Mouse (Mus musculus) embryonic facial prominence, embryonic 12.5 days (tissue): Measurements from ENCODE around the gene Nek6. TPM values are rescaled to one million over a fixed set of nuclear protein-coding genes. Genes with fewer than 3 reads are reported as not detected.

Experiments used
- ATAC-seq: fragments of 200-750 bp; cut with Nextera tagmentation; 2 replicates; pipeline ENCODE4 v1.8.0; 2017; ENCODE audit not compliant: insufficient number of reproducible peaks, insufficient read depth, low FRiP score, low TSS enrichment
- H3K27ac ChIP-seq: fragments of 300-500 bp; sonication (generic); 2 replicates; pipeline ENCODE4 v1.5.1; 2016; ENCODE audit warnings: mild to moderate bottlenecking
- H3K27me3 ChIP-seq: fragments of 300-500 bp; sonication (generic); 2 replicates; pipeline ENCODE4 v1.6.1; 2016; ENCODE audit warnings: mild to moderate bottlenecking, moderate library complexity
- H3K36me3 ChIP-seq: fragments of 300-500 bp; sonication (generic); 2 replicates; pipeline ENCODE4 v1.6.1; 2016; ENCODE audit warnings: mild to moderate bottlenecking
- H3K4me1 ChIP-seq: fragments of 300-500 bp; sonication (generic); 2 replicates; pipeline ENCODE4 v1.6.1; 2016
- H3K4me2 ChIP-seq: fragments of 300-500 bp; sonication (generic); replicated peaks from 2 replicates; pipeline ENCODE4 v1.6.1; 2016; ENCODE audit warnings: mild to moderate bottlenecking, moderate library complexity
- H3K4me3 ChIP-seq: fragments of 300-500 bp; sonication (generic); 2 replicates; pipeline ENCODE4 v1.5.1; 2016; ENCODE audit warnings: mild to moderate bottlenecking
- H3K9ac ChIP-seq: fragments of 300-500 bp; sonication (generic); 2 replicates; pipeline ENCODE4 v1.6.1; 2016; ENCODE audit warnings: mild to moderate bottlenecking, moderate library complexity
- H3K9me3 ChIP-seq: fragments of 300-500 bp; sonication (generic); 2 replicates; pipeline ENCODE4 v1.6.1; 2016; ENCODE audit warnings: mild to moderate bottlenecking, moderate library complexity
- WGBS: fragments of 180-500 bp; shearing (Covaris S2); methylation state at CpG from one replicate; pipeline ENCODE4 v1.1.7; 2016; 5-methylcytosine and 5-hydroxymethylcytosine counted together
- polyA plus RNA-seq: library from polyadenylated mRNA; unstranded; fragments of >200 nt; fragmentation: Nextera tagmentation; extraction: Ambion mirVana; gene quantifications from 2 replicates; pipeline ENCODE4 v1.2.1, GENCODE M21; 2016

Gene Nek6
- polyA plus RNA-seq, 1 experiment from 2014 or later, result 135 TPM

DNA sequence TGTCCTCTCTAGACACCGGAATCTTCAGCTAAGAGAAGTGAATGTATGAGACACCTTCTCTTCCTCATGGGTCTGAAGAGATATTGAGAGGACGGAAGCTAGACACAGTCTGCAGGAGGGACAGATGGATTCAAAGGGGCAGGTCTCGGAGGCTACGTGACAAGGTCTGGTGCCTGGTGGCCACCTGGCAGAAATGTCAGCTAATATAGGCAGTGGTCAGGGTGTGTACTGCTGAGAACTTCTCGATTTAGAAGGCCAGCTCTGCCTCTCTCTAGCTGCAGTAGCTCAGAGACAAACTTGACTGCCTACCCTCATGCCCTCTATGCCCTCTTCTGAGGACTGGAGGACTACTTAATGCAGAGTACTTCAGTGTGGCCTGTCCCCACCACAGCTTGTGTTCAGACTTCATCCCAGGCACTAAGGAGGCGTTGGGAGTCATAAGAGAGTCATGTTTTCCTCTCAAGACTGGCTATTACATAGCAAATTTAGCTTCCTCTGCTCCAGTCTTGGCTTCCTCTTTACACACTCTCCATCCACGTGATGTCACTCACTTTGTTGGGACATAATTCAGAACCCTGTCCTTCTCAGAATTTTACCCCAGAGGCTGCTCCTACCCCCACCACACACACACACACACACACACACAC is 28.3 kb upstream of the Nek6 start:
- H3K27ac ChIP-seq, result no peak overlapping the region
- ATAC-seq, result no peak
- no peak overlapping the region for H3K9ac ChIP-seq
- no peak overlapping the region for H3K4me3 ChIP-seq
- 87% methylated on average over 7 of the region's 7 CpGs for WGBS
- 0 out of 2 replicates have a peak, but pooled peaks cover 2% of the 10 kb centered on the region for H3K9me3 ChIP-seq
- H3K36me3 ChIP-seq, result no peaks in the 10 kb centered on the region
- no peaks in the 10 kb centered on the region for H3K4me1 ChIP-seq
- H3K4me2 ChIP-seq, result no peak overlapping the region
- H3K27me3 ChIP-seq, result no peaks in the 10 kb centered on the region

DNA sequence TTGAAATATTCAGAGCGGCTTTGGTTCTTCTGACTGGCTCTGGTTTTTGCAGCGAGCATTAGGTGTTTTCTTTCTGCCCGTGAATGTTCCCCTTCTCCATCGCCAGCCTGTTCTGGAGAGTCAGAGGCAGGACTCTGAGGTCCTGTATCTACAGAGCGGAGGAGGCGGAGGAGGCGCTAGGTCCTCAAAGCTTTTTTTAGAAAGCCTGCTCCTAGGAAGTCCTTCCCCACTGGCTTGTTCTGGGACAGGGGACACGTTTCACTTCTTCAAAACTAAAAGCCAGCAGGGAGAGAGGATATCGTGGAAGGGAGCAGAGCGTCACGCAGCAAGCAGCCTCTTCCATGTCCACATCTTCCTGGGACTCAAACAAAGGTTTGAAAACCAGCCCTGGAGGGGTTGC is 26.9 kb upstream of the Nek6 start:
- no peaks in the 10 kb centered on the region for H3K27me3 ChIP-seq
- 80% methylated on average over 11 of the region's 11 CpGs for WGBS
- H3K27ac ChIP-seq, result no peak overlapping the region
- no peak overlapping the region for H3K9ac ChIP-seq
- H3K4me2 ChIP-seq, result no peak overlapping the region
- no peak overlapping the region for H3K4me3 ChIP-seq
- no peak for ATAC-seq
- H3K36me3 ChIP-seq, result no peaks in the 10 kb centered on the region
- H3K4me1 ChIP-seq, result no peaks in the 10 kb centered on the region
- H3K9me3 ChIP-seq, result 0 out of 2 replicates have a peak, but pooled peaks cover 2% of the 10 kb centered on the region

DNA sequence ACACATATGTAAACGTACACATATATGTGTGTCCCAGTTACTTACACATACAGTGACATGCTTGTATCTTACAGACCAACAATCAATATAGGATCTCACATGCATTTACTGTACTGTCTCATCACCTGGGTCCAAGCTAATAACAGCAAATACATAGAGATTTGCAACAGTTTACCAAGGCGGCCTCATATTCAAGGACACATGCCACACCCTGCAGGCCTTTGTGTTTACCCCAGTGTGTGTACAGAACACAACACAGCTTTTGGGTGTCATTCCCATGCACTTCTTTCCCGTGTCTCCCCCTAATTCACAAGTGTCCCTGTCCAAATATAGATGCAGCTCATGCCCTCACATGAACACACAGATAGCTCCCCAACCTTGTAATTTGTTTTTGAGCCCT is 26.0 kb upstream of the Nek6 start:
- no peaks in the 10 kb centered on the region for H3K27me3 ChIP-seq
- no peak overlapping the region for H3K9ac ChIP-seq
- no peaks in the 10 kb centered on the region for H3K36me3 ChIP-seq
- H3K4me3 ChIP-seq, result no peak overlapping the region
- ATAC-seq, result no peak
- no peak overlapping the region for H3K27ac ChIP-seq
- no peak overlapping the region for H3K4me2 ChIP-seq
- WGBS, result 86% methylated on average over 3 of the region's 3 CpGs
- H3K9me3 ChIP-seq, result 0 out of 2 replicates have a peak, but pooled peaks cover 2% of the 10 kb centered on the region
- H3K4me1 ChIP-seq, result no peaks in the 10 kb centered on the region

DNA sequence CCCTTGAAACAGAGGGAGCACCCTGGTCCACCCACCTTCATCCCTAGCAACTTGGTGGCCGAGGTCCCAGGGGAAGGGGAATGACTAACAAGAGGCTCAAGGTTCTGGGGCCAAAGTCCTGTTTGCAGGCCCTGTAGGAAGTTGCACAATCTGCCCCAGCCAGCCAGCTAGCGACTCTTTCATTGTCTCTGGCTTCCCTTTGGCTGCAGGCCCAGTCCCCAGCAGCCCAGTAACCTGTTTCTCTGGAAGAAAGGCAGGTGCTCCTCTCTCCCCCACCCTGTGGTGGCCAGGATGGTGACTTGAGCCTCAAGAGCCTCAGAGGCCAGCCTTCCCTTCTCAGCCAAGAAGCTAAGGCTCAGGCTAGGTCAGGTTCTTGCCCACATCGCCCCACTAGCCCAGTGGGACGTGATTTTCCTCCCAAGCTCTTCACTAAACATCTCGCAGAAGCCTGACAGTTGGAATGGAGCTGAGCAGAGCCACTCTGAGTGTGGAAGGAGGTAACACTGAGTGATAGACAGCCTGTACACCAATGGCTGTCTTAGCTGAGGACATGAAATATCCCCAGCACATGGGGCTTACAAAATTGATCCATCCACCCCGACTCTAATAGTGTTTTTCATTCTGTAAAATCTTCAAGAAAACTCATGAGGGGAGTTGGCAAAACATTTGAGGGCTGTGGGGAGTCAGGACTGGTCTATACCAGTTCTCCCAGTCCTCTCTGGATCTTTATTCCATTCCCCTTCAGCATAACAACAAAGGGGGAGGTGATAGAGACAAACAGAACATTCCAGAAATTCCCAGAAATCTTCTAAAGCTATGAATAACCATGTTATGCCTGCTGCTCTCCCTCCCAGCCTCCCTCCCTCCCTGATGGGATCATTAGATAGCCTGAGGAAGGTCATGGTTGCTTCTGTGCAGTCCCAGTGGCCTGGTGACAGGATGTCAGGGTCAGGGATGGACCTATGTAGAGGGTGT is 25.2 kb upstream of the Nek6 start:
- Histone ChIP-seq H3K27ac (peak overlapping the region; percentile 46; the same call in 1 of the 2 replicates), H3K9ac (no peak overlapping the region), H3K9me3 (0 out of 2 replicates have a peak, but pooled peaks cover 2% of the 10 kb centered on the region), H3K36me3 (no peaks in the 10 kb centered on the region), H3K4me3 (no peak overlapping the region), H3K27me3 (no peaks in the 10 kb centered on the region), H3K4me2 (no peak overlapping the region), H3K4me1 (no peaks in the 10 kb centered on the region)
- 76% methylated on average over 6 of the region's 6 CpGs for WGBS
- ATAC-seq, result no peak

DNA sequence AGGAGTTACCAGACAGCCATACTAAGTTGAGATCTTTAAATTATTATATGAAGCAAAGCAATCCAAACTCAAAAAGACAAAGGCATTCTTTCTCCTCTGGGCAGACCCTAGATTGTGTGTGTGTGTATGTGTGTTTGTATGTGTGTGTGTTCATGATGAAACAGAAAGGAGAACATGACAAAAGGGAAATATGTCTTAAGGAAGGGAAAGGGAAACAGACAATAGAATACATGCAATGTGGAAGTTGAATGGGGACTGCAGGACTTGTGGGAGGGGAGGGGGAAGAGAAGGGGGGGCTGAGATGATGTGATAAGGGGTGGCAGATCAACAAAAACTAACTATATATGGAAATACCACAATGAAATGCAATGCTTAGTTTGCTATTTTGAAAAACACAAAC is 13.8 kb upstream of the Nek6 start:
- no peak overlapping the region for H3K9ac ChIP-seq
- H3K36me3 ChIP-seq, result no peaks in the 10 kb centered on the region
- peaks cover 6% of the 10 kb centered on the region; the same call in 1 of the 2 replicates for H3K4me1 ChIP-seq

DNA sequence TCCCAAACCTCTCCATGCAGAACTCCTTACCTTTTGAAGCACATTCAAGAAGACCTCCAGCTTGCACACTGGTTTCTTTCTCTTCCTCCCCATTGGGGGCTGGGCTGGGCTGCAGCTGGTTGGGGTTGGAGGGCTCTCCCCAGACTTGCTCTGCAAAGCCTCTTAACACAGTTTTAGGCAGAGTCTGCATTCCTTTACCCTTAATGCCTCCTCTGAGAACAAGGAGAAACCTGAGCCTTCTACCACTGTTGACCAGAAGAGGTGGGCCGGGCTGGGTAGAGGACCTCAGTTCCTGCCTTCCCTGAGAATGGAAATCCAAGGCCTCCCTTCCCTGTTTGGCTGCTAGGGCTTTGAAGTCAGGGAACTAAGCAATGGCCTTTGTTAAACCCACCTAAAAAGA is 9.8 kb upstream of the Nek6 start:
- Histone ChIP-seq H3K4me2 (no peak overlapping the region), H3K9ac (no peak overlapping the region), H3K9me3 (no peaks in the 10 kb centered on the region), H3K4me1 (peaks cover 6% of the 10 kb centered on the region; the same call in 1 of the 2 replicates), H3K36me3 (no peaks in the 10 kb centered on the region), H3K27me3 (no peaks in the 10 kb centered on the region), H3K27ac (no peak overlapping the region), H3K4me3 (no peak overlapping the region)
- WGBS, result 18% methylated on average over 1 of the region's 1 CpGs
- ATAC-seq, result peak; percentile 50; the same call in 1 of the 2 replicates

More for the DNA sequence above, 13.8 kb upstream of the Nek6 start:
- Histone ChIP-seq H3K4me3 (no peak overlapping the region), H3K27ac (no peak overlapping the region), H3K27me3 (no peaks in the 10 kb centered on the region), H3K9me3 (no peaks in the 10 kb centered on the region), H3K4me2 (no peak overlapping the region)
- ATAC-seq, result no peak

DNA sequence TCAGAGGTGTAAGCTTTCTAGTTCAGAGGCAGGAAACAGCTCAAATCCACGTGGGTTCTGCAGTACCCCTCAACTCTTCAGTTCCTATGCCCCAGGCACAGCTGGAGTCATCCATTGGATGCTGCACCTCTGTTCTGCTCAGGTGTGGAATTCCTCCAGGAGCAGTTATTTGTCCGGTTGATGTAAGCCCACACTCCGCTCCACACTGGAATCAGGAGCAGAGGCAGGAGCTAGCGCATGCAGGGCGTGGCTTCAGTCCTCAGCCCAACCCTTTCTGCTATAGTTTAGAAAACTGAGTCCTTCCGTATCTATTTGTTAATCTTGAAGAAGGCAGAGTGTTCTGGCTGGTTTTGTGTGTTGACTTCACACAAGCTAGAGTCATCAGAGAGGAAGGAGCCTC is 9.3 kb upstream of the Nek6 start:
- WGBS, result 65% methylated on average over 6 of the region's 6 CpGs

DNA sequence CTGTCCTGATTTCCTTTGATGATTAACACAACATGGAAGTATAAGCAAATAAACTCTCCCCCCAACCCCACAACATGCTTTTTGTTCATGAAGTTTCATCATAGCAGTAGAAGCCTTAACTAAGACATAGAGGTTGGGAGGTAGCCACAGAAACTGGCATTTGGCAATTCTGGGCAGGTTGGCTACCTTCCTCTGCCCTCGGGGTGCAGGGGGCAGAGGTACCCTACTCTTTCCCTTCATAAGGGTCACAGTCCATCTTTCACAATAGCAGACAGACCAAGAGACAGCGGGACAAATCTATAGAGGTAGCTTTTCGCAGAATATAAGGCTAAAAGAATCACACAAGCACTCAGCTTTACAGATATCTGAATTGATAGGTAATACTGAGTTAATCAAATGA is 8.7 kb upstream of the Nek6 start:
- peaks cover 6% of the 10 kb centered on the region; the same call in 1 of the 2 replicates for H3K4me1 ChIP-seq
- no peak for ATAC-seq
- 91% methylated on average over 3 of the region's 3 CpGs for WGBS
- H3K27me3 ChIP-seq, result no peaks in the 10 kb centered on the region
- no peak overlapping the region for H3K4me3 ChIP-seq
- no peak overlapping the region for H3K27ac ChIP-seq
- no peak overlapping the region for H3K9ac ChIP-seq
- no peak overlapping the region for H3K4me2 ChIP-seq
- no peaks in the 10 kb centered on the region for H3K36me3 ChIP-seq
- H3K9me3 ChIP-seq, result no peaks in the 10 kb centered on the region

More for the DNA sequence above, 9.3 kb upstream of the Nek6 start:
- H3K4me2 ChIP-seq, result no peak overlapping the region
- H3K4me3 ChIP-seq, result no peak overlapping the region
- H3K36me3 ChIP-seq, result no peaks in the 10 kb centered on the region
- H3K27ac ChIP-seq, result no peak overlapping the region
- no peaks in the 10 kb centered on the region for H3K9me3 ChIP-seq
- H3K27me3 ChIP-seq, result no peaks in the 10 kb centered on the region
- no peak for ATAC-seq
- peaks cover 6% of the 10 kb centered on the region; the same call in 1 of the 2 replicates for H3K4me1 ChIP-seq
- no peak overlapping the region for H3K9ac ChIP-seq

DNA sequence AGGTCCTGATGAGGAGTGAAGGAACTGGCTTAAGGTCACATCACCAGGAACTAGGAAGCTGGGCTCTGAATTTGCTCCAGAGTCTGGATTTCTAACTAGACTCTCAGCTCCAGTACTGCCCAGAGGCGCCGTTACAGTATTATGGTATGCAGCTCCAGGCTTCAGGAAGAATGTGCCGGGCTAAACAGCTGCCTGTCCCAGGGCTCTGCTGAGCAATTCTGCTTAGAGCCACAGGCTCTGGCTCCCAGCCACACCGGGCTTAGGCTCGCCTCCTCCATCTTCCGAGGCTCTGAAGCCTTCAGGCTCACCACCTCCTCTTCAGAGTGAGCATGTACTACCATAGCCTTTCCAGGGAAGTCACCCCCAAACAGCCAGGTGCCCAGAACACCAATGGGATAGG is 7.1 kb upstream of the Nek6 start:
- Histone ChIP-seq H3K4me1 (peaks cover 6% of the 10 kb centered on the region; the same call in 1 of the 2 replicates), H3K27me3 (no peaks in the 10 kb centered on the region), H3K36me3 (no peaks in the 10 kb centered on the region), H3K4me3 (no peak overlapping the region), H3K27ac (no peak overlapping the region), H3K4me2 (no peak overlapping the region), H3K9ac (no peak overlapping the region), H3K9me3 (no peaks in the 10 kb centered on the region)
- no peak for ATAC-seq
- WGBS, result 65% methylated on average over 6 of the region's 6 CpGs

DNA sequence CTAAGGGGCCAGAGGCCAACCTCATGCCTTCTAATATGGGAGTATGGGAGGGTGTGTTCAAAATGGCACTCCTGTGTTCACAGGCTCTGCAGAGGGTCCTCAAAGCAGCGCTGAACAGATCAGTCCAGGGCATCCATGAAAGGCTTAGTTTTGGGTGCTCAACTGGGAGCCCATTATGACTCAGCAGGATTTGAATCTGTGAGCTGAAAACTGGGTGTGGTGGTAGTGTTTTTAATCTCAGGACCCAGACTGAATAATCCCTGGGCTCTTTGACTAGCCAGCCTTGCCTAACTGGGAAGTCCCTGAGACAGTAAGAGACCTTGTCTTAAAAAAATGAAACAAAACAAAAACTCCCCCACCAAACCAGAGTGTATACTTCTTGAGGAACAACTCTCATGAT is 4.3 kb upstream of the Nek6 start:
- ATAC-seq, result no peak
- Histone ChIP-seq H3K4me3 (no peak overlapping the region), H3K9me3 (no peaks in the 10 kb centered on the region), H3K4me1 (no peaks in the 10 kb centered on the region), H3K27me3 (no peaks in the 10 kb centered on the region), H3K36me3 (no peaks in the 10 kb centered on the region), H3K9ac (no peak overlapping the region), H3K27ac (no peak overlapping the region), H3K4me2 (no peak overlapping the region)
- 100% methylated on average over 1 of the region's 1 CpGs for WGBS

DNA sequence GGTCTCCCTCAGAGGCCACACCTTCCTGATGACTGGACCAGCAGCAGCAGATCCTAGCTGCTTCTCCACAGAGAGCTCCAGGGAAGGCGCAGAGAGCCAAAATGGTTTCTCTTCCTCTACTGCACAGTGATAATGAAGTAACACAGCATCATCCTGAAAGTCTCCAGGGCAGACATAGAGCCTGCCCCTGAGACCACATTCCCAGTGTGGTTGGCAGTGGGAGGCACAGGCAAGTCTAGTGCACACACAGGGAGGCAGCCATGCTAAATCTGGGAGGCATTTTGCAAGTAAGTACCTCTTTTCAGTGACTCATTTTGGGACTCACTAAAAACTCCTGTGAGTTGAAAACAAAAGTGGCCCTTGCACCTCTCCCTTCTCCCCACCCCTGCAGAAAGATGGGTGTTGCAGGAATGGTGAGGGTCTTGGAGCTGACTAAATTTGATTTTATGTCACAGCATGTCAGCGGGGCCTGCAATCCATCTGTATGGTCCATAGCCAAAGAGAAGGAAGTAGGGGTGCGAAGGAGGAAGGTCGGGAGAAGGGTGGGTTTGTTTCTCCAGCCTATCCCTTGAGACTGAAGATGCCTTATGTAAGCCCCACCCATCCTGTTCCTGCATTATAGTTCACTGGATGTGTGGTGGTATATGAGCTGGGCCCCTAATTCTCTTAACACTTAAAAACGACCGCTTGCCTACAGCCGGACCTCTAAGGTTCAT is 2.3 kb upstream of the Nek6 start:
- H3K4me2 ChIP-seq, result no peak overlapping the region
- no peaks in the 10 kb centered on the region for H3K36me3 ChIP-seq
- WGBS, result 83% methylated on average over 7 of the region's 7 CpGs
- H3K27ac ChIP-seq, result no peak overlapping the region
- no peak for ATAC-seq
- H3K9me3 ChIP-seq, result no peaks in the 10 kb centered on the region
- no peak overlapping the region for H3K4me3 ChIP-seq
- H3K9ac ChIP-seq, result no peak overlapping the region
- no peaks in the 10 kb centered on the region for H3K27me3 ChIP-seq
- H3K4me1 ChIP-seq, result peaks cover 10% of the 10 kb centered on the region
